Mouse (Mus musculus): Measurements from ENCODE around the gene Sh3bp5.

Sh3bp5 gene

GRCm38 (mm10) chr14:31407911-31408604 is 27.8 kb downstream of the Sh3bp5 start:
- no peak for DNase-seq

GRCm38 (mm10) chr14:31407208-31407607 is 28.7 kb downstream of the Sh3bp5 start:
- DNase-seq: no peak

GRCm38 (mm10) chr14:31406154-31406810 is 29.6 kb downstream of the Sh3bp5 start:
- peak; percentile 75 for DNase-seq

- DNase-seq: no peak
Observed at GRCm38 (mm10) chr14:31405652-31406051, 30.2 kb downstream of the Sh3bp5 start.

- no peak for DNase-seq
Observed at GRCm38 (mm10) chr14:31404663-31405062, 31.2 kb downstream of the Sh3bp5 start.

GRCm38 (mm10) chr14:31403995-31404394 is 31.9 kb downstream of the Sh3bp5 start:
- no peak for DNase-seq

GRCm38 (mm10) chr14:31403556-31403955 is 32.3 kb downstream of the Sh3bp5 start:
- DNase-seq: no peak

GRCm38 (mm10) chr14:31402693-31403092 is 33.2 kb downstream of the Sh3bp5 start:
- no peak for DNase-seq

- no peak for DNase-seq
Observed at GRCm38 (mm10) chr14:31401918-31402427, 33.9 kb downstream of the Sh3bp5 start.

- no peak for DNase-seq
Observed at GRCm38 (mm10) chr14:31400896-31401295, 35.0 kb downstream of the Sh3bp5 start.

- DNase-seq: no peak
Observed at GRCm38 (mm10) chr14:31400246-31400645, 35.6 kb downstream of the Sh3bp5 start.

- DNase-seq: no peak
Observed at GRCm38 (mm10) chr14:31399271-31399670, 36.6 kb downstream of the Sh3bp5 start.

GRCm38 (mm10) chr14:31398819-31399218 is 37.1 kb downstream of the Sh3bp5 start:
- no peak for DNase-seq

- no peak for DNase-seq
Observed at GRCm38 (mm10) chr14:31397791-31398595, 37.9 kb downstream of the Sh3bp5 start.

- DNase-seq: no peak
Observed at GRCm38 (mm10) chr14:31397353-31397752, 38.5 kb downstream of the Sh3bp5 start.

GRCm38 (mm10) chr14:31396428-31396827 is 39.5 kb downstream of the Sh3bp5 start:
- no peak for DNase-seq

GRCm38 (mm10) chr14:31395629-31396199 is 40.2 kb downstream of the Sh3bp5 start:
- peak; percentile 12 for DNase-seq

GRCm38 (mm10) chr14:31394822-31395532 is 40.9 kb downstream of the Sh3bp5 start:
- DNase-seq: peak; percentile 16

- DNase-seq: peak; percentile 61
Observed at GRCm38 (mm10) chr14:31393936-31394630, 41.8 kb downstream of the Sh3bp5 start.

- DNase-seq: no peak
Observed at GRCm38 (mm10) chr14:31393546-31393890, 42.4 kb downstream of the Sh3bp5 start.

GRCm38 (mm10) chr14:31392873-31393545 is 42.9 kb downstream of the Sh3bp5 start:
- DNase-seq: no peak
